Mouse (Mus musculus) liver, embryonic 11.5 days (tissue): ENCODE results near the gene Pemt. TPM values are rescaled to one million over a fixed set of nuclear protein-coding genes. Genes with fewer than 3 reads are reported as not detected.

Source experiments
- ATAC-seq: fragments of 200-750 bp; cut with Nextera tagmentation; replicated peaks from 2 replicates; pipeline ENCODE4 v1.8.0; 2017; ENCODE audit warnings: moderate number of reproducible peaks, mild to moderate bottlenecking, moderate TSS enrichment, moderate library complexity; ENCODE audit not compliant: low FRiP score
- DNase-seq: peaks from one replicate; pipeline ENCODE4 v3.0.0-alpha.2; 2017; ENCODE audit warnings: low spot score
- H3K27ac ChIP-seq: fragments of 300-500 bp; sonication (generic); 2 replicates; pipeline ENCODE4 v1.5.1; 2014; ENCODE audit warnings: mild to moderate bottlenecking, low read depth, low read length, control low read depth
- H3K27me3 ChIP-seq: fragments of 300-500 bp; sonication (generic); replicated peaks from 2 replicates; pipeline ENCODE4 v1.6.1; 2014; ENCODE audit warnings: low read length, mixed read lengths; ENCODE audit not compliant: control insufficient read depth, insufficient read depth
- H3K36me3 ChIP-seq: fragments of 300-500 bp; sonication (generic); 2 replicates; pipeline ENCODE4 v1.6.1; 2014; ENCODE audit warnings: mild to moderate bottlenecking, low read length, moderate library complexity, mixed read lengths; ENCODE audit not compliant: control insufficient read depth, insufficient read depth
- H3K4me1 ChIP-seq: fragments of 300-500 bp; sonication (generic); replicated peaks from 2 replicates; pipeline ENCODE4 v1.6.1; 2014; ENCODE audit warnings: low read length, mixed read lengths; ENCODE audit not compliant: control insufficient read depth, insufficient read depth
- H3K4me2 ChIP-seq: fragments of 300-500 bp; sonication (generic); 2 replicates; pipeline ENCODE4 v1.6.1; 2014; ENCODE audit warnings: mild to moderate bottlenecking, control low read depth, moderate library complexity
- H3K4me3 ChIP-seq: fragments of 300-500 bp; sonication (generic); 2 replicates; pipeline ENCODE4 v1.5.1; 2014; ENCODE audit warnings: low read depth, low read length, control low read depth
- H3K9ac ChIP-seq: fragments of 300-500 bp; sonication (generic); 2 replicates; pipeline ENCODE4 v1.6.1; 2014; ENCODE audit warnings: low read depth, low read length, control low read depth
- H3K9me3 ChIP-seq: fragments of 300-500 bp; sonication (generic); 2 replicates; pipeline ENCODE4 v1.6.1; 2016; ENCODE audit warnings: low read length, inconsistent platforms, mixed read lengths; ENCODE audit not compliant: control insufficient read depth
- WGBS: fragments of 180-500 bp; shearing (Covaris S2); extraction: QIAGEN DNeasy Blood & Tissue Kit; methylation state at CpG from one replicate; pipeline ENCODE4 v1.1.7; 2014; 5-methylcytosine and 5-hydroxymethylcytosine counted together
- polyA plus RNA-seq: library from polyadenylated mRNA; unstranded; fragments of >200 nt; fragmentation: Nextera tagmentation; extraction: Ambion mirVana; gene quantifications from 2 replicates; pipeline ENCODE4 v1.2.1, GENCODE M21; 2014

Pemt gene
- polyA plus RNA-seq, 1 experiment from 2014 or later: 9.4 TPM

- H3K27me3 ChIP-seq: no peaks in the 10 kb centered on the region
- H3K9me3 ChIP-seq: no peaks in the 10 kb centered on the region
- DNase-seq (no peak), ATAC-seq (no peak)
- no peak overlapping the region for H3K27ac ChIP-seq
- H3K9ac ChIP-seq: no peak overlapping the region
- H3K4me2 ChIP-seq: no peak overlapping the region
- no peaks in the 10 kb centered on the region for H3K36me3 ChIP-seq
- peaks cover 5% of the 10 kb centered on the region for H3K4me1 ChIP-seq
- no peak overlapping the region for H3K4me3 ChIP-seq
Measured at GRCm38 (mm10) chr11:60042277-60042676, 4.0 kb downstream of the Pemt start.

- Histone ChIP-seq H3K9me3 (no peaks in the 10 kb centered on the region), H3K27ac (no peak overlapping the region), H3K9ac (no peak overlapping the region), H3K4me3 (no peak overlapping the region), H3K36me3 (no peaks in the 10 kb centered on the region), H3K4me1 (0 out of 2 replicates have a peak, but pooled peaks cover 7% of the 10 kb centered on the region), H3K27me3 (no peaks in the 10 kb centered on the region), H3K4me2 (no peak overlapping the region)
- 59% methylated on average over 5 of the region's 5 CpGs for WGBS
- DNase-seq (no peak), ATAC-seq (no peak)
Measured at GRCm38 (mm10) chr11:60036537-60037220, 9.6 kb downstream of the Pemt start.

- Histone ChIP-seq H3K4me1 (0 out of 2 replicates have a peak, but pooled peaks cover 7% of the 10 kb centered on the region), H3K27ac (no peak overlapping the region), H3K9ac (no peak overlapping the region), H3K36me3 (no peaks in the 10 kb centered on the region), H3K27me3 (no peaks in the 10 kb centered on the region), H3K4me2 (no peak overlapping the region), H3K9me3 (no peaks in the 10 kb centered on the region), H3K4me3 (no peak overlapping the region)
- DNase-seq: no peak
- ATAC-seq: no peak
- WGBS: 71% methylated on average over 8 of the region's 8 CpGs
Measured at GRCm38 (mm10) chr11:60034911-60035400, 11.3 kb downstream of the Pemt start.

GRCm38 (mm10) chr11:60034293-60034692 lies 12.0 kb downstream of the Pemt start:
- H3K4me2 ChIP-seq: no peak overlapping the region
- H3K4me3 ChIP-seq: no peak overlapping the region
- H3K4me1 ChIP-seq: 0 out of 2 replicates have a peak, but pooled peaks cover 7% of the 10 kb centered on the region
- WGBS: 79% methylated on average over 6 of the region's 6 CpGs
- no peak overlapping the region for H3K27ac ChIP-seq
- no peaks in the 10 kb centered on the region for H3K36me3 ChIP-seq
- ATAC-seq (no peak), DNase-seq (no peak)
- H3K9me3 ChIP-seq: no peaks in the 10 kb centered on the region
- H3K9ac ChIP-seq: no peak overlapping the region
- H3K27me3 ChIP-seq: no peaks in the 10 kb centered on the region

GRCm38 (mm10) chr11:60032586-60033430 lies 13.5 kb downstream of the Pemt start:
- Histone ChIP-seq H3K9me3 (no peaks in the 10 kb centered on the region), H3K4me2 (no peak overlapping the region), H3K27me3 (no peaks in the 10 kb centered on the region), H3K27ac (no peak overlapping the region), H3K4me3 (no peak overlapping the region), H3K4me1 (0 out of 2 replicates have a peak, but pooled peaks cover 7% of the 10 kb centered on the region), H3K36me3 (no peaks in the 10 kb centered on the region), H3K9ac (no peak overlapping the region)
- ATAC-seq (no peak), DNase-seq (no peak)
- WGBS: 72% methylated on average over 6 of the region's 6 CpGs

GRCm38 (mm10) chr11:60030747-60031331 lies 15.4 kb downstream of the Pemt start:
- H3K9ac ChIP-seq: no peak overlapping the region

GRCm38 (mm10) chr11:60029976-60030375 lies 16.3 kb downstream of the Pemt start:
- 0 out of 2 replicates have a peak, but pooled peaks cover 2% of the 10 kb centered on the region for H3K4me1 ChIP-seq
- no peak overlapping the region for H3K4me3 ChIP-seq
- WGBS: 69% methylated on average over 9 of the region's 9 CpGs

More at GRCm38 (mm10) chr11:60030747-60031331, 15.4 kb downstream of the Pemt start:
- no peak overlapping the region for H3K4me3 ChIP-seq
- H3K4me1 ChIP-seq: 0 out of 2 replicates have a peak, but pooled peaks cover 7% of the 10 kb centered on the region
- DNase-seq (no peak), ATAC-seq (no peak)
- H3K4me2 ChIP-seq: no peak overlapping the region
- H3K27ac ChIP-seq: no peak overlapping the region
- no peaks in the 10 kb centered on the region for H3K36me3 ChIP-seq
- H3K27me3 ChIP-seq: no peaks in the 10 kb centered on the region
- WGBS: 85% methylated on average over 4 of the region's 4 CpGs
- no peaks in the 10 kb centered on the region for H3K9me3 ChIP-seq

GRCm38 (mm10) chr11:60027913-60028875 lies 18.1 kb downstream of the Pemt start:
- Histone ChIP-seq H3K27ac (no peak overlapping the region), H3K9me3 (no peaks in the 10 kb centered on the region), H3K36me3 (no peaks in the 10 kb centered on the region), H3K9ac (no peak overlapping the region; the same call in 1 of the 2 replicates), H3K27me3 (no peaks in the 10 kb centered on the region), H3K4me1 (no peaks in the 10 kb centered on the region), H3K4me2 (no peak overlapping the region), H3K4me3 (no peak overlapping the region)
- DNase-seq: no peak
- no peak for ATAC-seq
- 65% methylated on average over 10 of the region's 10 CpGs for WGBS

More at GRCm38 (mm10) chr11:60029976-60030375, 16.3 kb downstream of the Pemt start:
- Histone ChIP-seq H3K36me3 (no peaks in the 10 kb centered on the region), H3K27me3 (no peaks in the 10 kb centered on the region), H3K27ac (no peak overlapping the region), H3K9me3 (no peaks in the 10 kb centered on the region), H3K9ac (no peak overlapping the region), H3K4me2 (no peak overlapping the region)
- ATAC-seq (no peak), DNase-seq (no peak)
